Mouse (Mus musculus) liver, postnatal 0 days (tissue): ENCODE data around the gene Fndc7.

ENCODE experiments used
- CTCF ChIP-seq: sonication (generic); IDR thresholded peaks from 2 replicates; pipeline ENCODE4 v1.5.1; 2016; ENCODE audit warnings: antibody characterized with exemption, low read depth
- EP300 ChIP-seq: IDR thresholded peaks from 2 replicates; pipeline ENCODE4 v1.6.1; 2016; ENCODE audit warnings: antibody characterized with exemption, low read depth, mild to moderate bottlenecking

- TF ChIP-seq EP300 (no peak), CTCF (no peak)
Measured at GRCm38 (mm10) chr3:108870631-108871030, 19.2 kb downstream of the Fndc7 start.
